Mouse (Mus musculus) 3134 (cell line): ENCODE measurements around the gene Ajap1.

Experiments
- DNase-seq: peaks from one replicate; pipeline ENCODE4 v3.0.0-alpha.2; 2011; ENCODE audit warnings: low spot score; ENCODE audit not compliant: insufficient read length; ENCODE audit errors: extremely low read depth

Ajap1 gene

GRCm38 (mm10) chr4:153360868-153361545, 121.6 kb downstream of the Ajap1 start:
- no peak for DNase-seq

- DNase-seq = no peak
Measured at GRCm38 (mm10) chr4:153358243-153358550, 124.4 kb downstream of the Ajap1 start.

- no peak for DNase-seq
Measured at GRCm38 (mm10) chr4:153357539-153358242, 124.9 kb downstream of the Ajap1 start.

- no peak for DNase-seq
Measured at GRCm38 (mm10) chr4:153356236-153356635, 126.4 kb downstream of the Ajap1 start.

GRCm38 (mm10) chr4:153344999-153345398, 137.6 kb downstream of the Ajap1 start:
- DNase-seq = no peak

GRCm38 (mm10) chr4:153340887-153341286, 141.7 kb downstream of the Ajap1 start:
- no peak for DNase-seq

GRCm38 (mm10) chr4:153335301-153335799, 147.3 kb downstream of the Ajap1 start:
- DNase-seq = no peak

- no peak for DNase-seq
Measured at GRCm38 (mm10) chr4:153327809-153328208, 154.8 kb downstream of the Ajap1 start.
